Mouse (Mus musculus) cerebellum, adult 2 months (tissue): Measurements from ENCODE around the gene Cbx4.

Source experiments
- CTCF ChIP-seq: fragments of 200-500 bp; IDR thresholded peaks from 2 replicates; pipeline ENCODE4 v1.5.1; 2011; ENCODE audit warnings: low read depth, mild to moderate bottlenecking, control low read depth, low read length, moderate library complexity, borderline replicate concordance; ENCODE audit not compliant: insufficient read depth
- POLR2A ChIP-seq: fragments of 200-500 bp; IDR thresholded peaks from 2 replicates; pipeline ENCODE4 v1.6.1; 2011; ENCODE audit warnings: low read length, control low read depth, borderline replicate concordance; ENCODE audit not compliant: insufficient read depth

- no peak for TF ChIP-seq POLR2A
- no peak for TF ChIP-seq CTCF
Measured at GRCm38 (mm10) chr11:119042466-119043272, 43.4 kb downstream of the Cbx4 start.
